Mouse (Mus musculus): ENCODE data around the gene Sort1.

Sort1 gene

DNA sequence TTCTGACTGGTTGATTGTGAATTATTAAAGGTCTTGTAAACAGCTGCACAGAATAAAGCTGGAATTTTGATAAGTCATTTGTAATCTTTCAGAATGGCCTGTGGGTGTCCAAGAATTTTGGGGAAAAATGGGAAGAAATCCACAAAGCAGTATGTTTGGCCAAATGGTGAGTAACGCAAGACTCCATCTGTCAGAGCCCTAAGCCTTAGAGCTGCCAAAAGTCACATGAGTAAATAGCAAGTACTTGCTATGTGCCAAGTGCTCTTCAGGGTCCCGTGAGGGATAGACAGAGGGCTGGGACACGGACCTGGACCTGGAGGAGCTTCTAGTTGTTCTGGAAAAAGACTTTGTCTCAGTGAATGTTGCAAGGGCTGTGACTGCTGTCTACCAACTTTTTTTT is 44.0 kb downstream of the Sort1 start:
- no peak for DNase-seq (ENCODE audit: low read depth, low spot score)

GRCm38 (mm10) chr3:108328441-108328841 is 44.6 kb downstream of the Sort1 start:
- DNase-seq (ENCODE audit: low read depth, low spot score): no peak

DNA sequence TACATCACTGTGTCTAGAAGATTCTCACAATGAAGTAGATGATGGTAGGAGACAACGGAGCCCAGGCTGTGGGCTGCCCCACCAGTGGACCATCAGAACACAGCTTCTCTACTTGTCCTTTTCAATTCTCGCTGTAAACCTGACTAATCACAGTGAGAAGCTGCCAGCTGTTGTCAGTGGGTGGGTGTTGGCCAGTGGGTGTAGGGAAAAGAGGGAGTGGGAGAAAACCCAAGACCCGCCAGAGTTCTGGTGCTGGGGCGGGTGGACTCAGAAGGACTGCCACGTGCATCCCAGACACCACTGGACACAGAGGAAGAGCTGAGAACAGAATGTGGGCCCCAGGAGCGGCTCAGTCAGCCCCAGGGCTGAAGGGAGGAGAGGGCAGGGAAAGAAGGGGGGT is 46.9 kb downstream of the Sort1 start:
- no peak for DNase-seq (ENCODE audit: low read depth, low spot score)

GRCm38 (mm10) chr3:108336878-108337277 is 53.0 kb downstream of the Sort1 start:
- DNase-seq (ENCODE audit: low read depth, low spot score): no peak

GRCm38 (mm10) chr3:108341040-108341439 is 57.2 kb downstream of the Sort1 start:
- DNase-seq (ENCODE audit: low read depth, low spot score): no peak

DNA sequence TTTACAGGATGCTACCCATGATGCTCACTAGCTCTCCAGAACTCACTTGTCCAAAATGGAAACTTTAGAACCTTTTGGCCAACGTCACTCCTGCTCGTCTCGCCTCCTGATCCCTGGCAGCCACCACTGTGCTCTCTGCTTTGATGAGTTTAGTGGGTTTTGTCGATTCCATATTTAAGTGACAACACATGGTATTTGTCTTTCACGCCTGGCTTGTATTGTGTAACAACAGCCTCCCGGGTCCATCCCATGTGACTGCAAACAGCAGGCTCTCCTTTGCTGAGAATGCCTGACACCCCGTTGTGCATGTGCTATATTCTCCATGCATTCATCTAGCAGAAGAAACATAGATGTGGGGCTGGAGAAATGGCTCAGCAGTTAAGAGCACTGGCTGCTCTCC is 58.3 kb downstream of the Sort1 start:
- no peak for DNase-seq (ENCODE audit: low read depth, low spot score)

DNA sequence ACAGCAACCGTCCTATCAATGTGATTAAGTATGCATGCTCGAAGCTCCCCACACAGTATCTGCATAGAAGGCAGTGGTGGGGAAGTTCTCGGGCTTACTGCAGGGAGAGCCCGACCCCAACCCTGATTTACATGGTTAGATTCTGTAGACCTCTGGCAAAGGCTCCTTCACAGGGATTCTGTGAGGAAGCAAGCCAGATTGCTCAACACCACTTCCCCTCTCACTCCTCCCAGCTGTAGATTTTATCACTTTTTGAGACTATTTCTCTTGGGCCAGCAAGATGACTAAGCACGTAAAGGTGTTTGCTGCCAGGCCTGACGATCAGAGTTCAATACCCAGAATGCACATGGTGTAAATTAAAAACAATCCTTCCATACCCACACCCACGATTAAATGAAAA is 62.0 kb downstream of the Sort1 start:
- no peak for DNase-seq (ENCODE audit: low read depth, low spot score)

DNA sequence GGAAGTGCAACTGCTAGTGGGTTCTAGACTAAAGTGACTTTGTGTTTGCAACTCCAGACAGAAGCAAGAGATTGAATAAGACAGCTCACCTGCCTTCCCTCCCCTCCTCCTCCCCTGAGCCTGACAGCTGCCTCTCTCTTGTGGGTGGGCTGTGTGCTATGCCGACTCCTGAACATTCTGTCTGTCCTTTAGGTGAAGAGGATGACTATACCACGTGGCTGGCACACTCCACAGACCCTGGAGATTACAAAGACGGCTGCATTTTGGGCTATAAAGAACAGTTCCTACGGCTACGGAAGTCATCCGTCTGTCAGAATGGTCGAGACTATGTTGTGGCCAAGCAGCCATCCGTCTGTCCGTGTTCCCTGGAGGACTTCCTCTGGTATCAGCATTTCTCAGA is 64.5 kb downstream of the Sort1 start:
- DNase-seq (ENCODE audit: low read depth, low spot score): no peak

- DNase-seq (ENCODE audit: low read depth, low spot score): no peak
These were observed 71.4 kb downstream of the Sort1 start for GRCm38 (mm10) chr3:108355245-108355644.

DNA sequence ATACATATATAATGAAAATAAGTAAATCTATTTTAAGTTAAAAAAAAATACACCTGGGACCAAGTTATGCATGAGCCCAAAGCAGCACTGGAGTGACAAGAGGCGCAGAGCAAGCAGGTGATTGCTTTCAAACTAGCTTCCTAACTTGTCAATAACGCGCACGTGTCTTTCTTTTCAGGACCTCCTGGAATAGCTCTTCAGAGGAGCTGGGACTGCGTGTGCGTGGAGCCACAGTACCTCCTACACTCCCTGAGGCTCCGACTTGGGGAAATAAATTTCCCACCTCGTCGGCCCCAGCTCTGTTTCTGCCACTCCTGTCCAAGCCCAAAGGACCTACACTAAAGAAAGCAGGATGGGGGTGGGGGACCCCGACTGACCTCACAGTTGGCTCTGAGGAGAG is 73.2 kb downstream of the Sort1 start:
- DNase-seq (ENCODE audit: low read depth, low spot score): no peak

DNA sequence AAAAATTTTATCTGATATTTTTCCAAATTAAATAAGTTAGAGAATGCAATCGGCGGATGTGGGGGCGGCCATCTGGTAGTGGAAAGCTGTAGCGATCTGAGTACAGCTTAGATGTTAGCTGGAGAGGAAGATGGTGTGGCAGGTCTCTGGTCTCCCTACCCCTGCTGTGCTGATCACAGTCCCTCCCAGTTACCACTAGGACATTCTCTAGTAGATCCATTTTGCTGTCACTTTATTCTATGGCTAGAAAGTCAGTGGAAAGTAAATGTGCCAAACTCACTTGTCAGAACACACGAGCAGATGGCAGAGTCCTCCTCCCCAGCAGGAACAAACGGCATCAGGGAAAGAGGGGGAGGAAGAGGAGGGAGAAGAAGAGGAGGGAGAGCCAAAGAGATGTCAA is 74.6 kb downstream of the Sort1 start:
- DNase-seq (ENCODE audit: low read depth, low spot score): no peak

DNA sequence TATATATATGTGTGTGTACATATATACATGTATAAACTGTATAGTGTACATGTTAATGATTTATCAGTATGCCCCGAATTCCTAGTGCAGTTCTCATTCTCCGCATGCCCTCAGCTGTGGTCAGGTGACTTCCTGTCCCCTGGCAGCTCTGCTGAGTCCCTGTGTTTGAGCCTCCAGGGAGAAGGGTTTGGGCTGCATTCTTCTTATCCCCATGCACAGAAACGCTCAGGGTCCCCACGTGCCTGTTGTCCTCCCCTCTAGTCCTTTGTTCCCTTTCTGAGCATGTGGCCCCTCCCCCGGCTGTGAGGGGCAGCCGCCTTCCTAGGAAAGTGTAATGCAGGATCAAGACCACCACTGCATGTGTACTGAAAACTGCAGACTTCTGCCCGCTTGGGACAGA is 77.0 kb downstream of the Sort1 start:
- DNase-seq (ENCODE audit: low read depth, low spot score): no peak

DNA sequence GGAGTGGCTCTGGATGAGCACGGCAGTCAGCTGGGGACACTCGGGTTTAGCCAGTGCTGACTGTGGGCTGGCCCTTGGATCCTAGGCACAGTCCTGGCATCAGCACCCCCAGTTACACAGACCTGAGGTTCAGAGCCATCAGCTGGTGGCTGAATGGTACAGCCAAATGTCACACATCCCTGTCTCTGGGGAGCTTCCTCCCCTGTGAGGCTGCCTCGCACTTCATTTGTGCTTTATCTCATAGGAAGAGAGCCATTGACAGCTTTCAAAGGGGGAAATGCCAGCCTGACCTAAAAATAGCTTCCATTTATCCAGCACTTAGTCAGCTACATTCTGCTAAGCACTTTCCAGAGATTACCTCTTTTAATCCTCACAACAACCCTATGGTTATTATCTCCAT is 79.7 kb downstream of the Sort1 start:
- DNase-seq (ENCODE audit: low read depth, low spot score): no peak

GRCm38 (mm10) chr3:108364270-108364995 is 80.6 kb downstream of the Sort1 start, which contains the start of gene Mybphl:
Mybphl (plus strand) TSS chr3:108364911.
- no peak for DNase-seq (ENCODE audit: low read depth, low spot score)

GRCm38 (mm10) chr3:108367173-108367572 is 83.3 kb downstream of the Sort1 start:
- DNase-seq (ENCODE audit: low read depth, low spot score): no peak

DNA sequence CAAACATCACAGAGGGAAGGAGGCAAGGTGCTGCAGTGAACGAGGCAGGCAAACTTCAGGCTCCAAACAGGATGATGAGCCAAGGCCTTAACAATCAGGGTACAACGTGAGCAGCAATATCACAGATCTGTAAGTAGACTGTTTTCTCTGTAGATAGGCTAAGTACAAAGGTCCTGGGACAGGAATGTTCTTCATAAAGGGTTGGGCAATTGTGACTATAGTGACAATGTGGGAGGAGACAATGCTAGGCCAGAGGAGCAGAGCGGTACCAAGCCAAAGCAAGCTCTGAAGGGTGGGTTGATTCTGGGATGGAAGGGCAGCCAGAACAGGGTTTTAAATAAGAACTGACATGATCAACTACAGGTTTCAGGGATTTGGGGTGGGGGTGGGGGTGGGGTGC is 83.9 kb downstream of the Sort1 start:
- DNase-seq (ENCODE audit: low read depth, low spot score): no peak

- no peak for DNase-seq (ENCODE audit: low read depth, low spot score)
These were observed 84.8 kb downstream of the Sort1 start for GRCm38 (mm10) chr3:108368721-108369120.

- no peak for DNase-seq (ENCODE audit: low read depth, low spot score)
These were observed 88.4 kb downstream of the Sort1 start for GRCm38 (mm10) chr3:108372274-108372673.

DNA sequence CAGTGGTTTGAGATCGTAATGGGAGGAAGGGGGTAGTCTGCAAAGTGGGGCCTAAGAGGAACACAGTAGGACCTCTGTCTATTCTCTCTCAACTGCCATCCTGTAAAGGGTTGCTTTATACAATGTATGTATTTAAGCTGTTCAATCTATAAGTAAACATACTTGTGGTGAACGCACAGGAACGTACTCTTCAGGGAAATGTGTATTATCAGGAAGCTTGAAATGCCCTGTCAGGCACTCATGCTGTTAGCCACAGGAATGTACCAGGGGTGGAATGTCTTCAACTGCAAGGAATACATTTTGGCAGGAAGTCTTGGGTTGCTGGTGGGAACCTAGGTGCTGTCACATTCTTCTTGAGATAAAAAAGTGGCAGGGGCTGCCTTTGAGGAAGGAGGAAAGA is 88.8 kb downstream of the Sort1 start:
- no peak for DNase-seq (ENCODE audit: low read depth, low spot score)

DNA sequence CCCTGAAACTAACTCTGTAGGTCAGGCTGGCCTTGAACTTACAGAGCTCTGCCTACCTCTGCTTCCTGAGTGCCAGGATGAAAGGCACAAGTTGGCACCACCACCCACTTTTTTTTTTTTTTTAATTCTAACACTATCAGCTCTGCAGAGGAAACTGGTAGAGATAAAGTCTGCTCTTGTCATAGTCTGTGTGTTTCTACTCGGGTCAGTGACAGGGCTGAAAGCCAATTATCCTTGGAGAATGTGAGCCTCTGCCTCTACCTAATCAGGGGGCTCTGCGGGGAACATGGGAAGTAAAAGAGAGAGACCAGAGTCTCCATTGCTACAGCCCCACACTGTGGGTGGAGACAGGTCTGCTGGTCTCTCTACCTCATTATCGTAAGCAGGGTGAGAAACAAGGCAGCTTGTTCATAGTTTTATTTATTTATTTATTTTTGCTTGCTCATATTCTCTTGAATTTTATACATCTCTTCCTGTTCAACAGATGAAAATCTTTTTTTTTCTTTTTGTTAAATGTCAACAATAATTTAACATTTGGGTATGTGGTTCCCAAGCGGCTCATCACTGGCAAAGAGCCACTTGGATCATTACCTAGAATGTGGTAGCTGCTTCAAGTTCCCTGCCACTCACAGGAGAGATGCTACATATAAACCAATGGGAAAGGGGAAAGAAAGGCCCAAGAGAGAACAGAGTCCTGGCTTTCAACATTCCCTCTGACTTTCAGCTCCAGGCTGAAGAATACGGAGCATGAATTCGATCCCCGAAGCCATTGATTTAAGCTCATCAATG is 95.2 kb downstream of the Sort1 start:
- DNase-seq (ENCODE audit: low read depth, low spot score): no peak

DNA sequence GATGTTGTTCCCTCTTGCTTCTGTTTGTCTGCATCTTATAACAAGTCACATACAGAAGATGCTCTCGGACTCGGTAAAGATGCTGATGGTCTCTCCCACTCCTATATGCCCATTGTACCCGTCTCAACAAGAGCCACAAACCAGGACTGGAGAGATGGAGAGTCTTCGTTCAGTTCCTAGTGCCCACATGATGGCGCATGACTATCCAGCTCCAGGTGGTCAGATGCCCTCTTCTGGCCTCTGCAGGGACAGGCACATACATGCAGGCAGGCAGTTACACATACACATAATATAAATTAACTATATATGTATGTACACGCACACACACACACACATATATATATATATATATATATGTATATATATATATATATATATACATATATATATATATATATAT is 96.8 kb downstream of the Sort1 start:
- no peak for DNase-seq (ENCODE audit: low read depth, low spot score)

DNA sequence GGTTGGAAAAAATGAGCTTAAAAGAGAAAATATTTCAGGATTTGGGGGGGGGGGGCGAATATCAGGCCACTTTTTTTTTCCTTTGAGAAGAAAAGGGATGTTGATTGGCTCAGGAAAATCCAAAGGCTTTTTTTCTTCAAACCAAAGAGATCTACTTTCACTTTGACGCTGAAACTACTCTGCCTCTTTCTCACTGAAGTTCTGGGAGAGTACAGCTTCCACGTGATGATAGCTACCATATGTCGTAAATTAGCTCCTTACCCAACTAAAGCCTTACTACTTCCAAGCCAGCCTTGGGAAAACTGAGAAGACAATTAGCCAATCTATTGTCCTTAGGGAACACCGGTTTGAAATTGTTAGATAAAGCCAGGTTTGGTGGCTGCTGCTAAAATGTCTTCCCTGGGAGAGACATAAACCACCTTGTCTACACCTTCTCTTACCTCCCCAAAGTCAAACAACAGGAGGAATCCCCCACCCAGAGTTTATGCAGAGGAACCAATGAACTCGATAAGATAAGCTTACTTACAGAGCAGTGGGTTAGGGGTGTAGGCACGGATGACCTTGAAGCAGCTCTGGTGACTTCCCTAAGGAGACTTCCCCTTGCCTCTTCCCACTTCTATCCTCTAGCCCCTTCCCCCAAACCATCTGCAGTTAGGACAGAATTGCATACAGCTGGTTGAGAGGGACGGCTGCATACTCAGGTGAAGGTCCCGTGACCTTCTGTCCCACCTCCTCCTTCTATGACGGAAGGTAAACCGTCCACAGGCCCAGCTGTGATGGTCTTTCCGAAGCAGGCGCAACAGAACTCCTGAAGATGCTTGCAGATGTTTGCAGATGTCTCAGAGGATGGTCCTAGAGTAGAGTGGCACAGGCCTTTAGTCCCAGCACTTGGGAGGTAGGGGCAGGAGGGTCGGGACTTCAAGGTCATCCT is 98.3 kb downstream of the Sort1 start:
- no peak for DNase-seq (ENCODE audit: low read depth, low spot score)

Data from WW6 (cell line).